Mouse (Mus musculus) cortical plate, adult 2 months (tissue): ENCODE measurements around the gene Nat9. TPM values are rescaled to one million over a fixed set of nuclear protein-coding genes. Genes with fewer than 3 reads are reported as not detected.

Experiments used
- H3K27ac ChIP-seq: fragments of 200-500 bp; 2 replicates; pipeline ENCODE4 v1.5.1; 2012; ENCODE audit warnings: low read length, control low read depth, inconsistent platforms; ENCODE audit not compliant: insufficient read depth
- H3K4me1 ChIP-seq: fragments of 200-500 bp; 2 replicates; pipeline ENCODE4 v1.6.1; 2011; ENCODE audit warnings: low read length; ENCODE audit not compliant: control insufficient read depth, insufficient read depth
- H3K4me3 ChIP-seq: fragments of 200-500 bp; 2 replicates; pipeline ENCODE4 v1.5.1; 2011; ENCODE audit warnings: mild to moderate bottlenecking, low read length, control low read depth; ENCODE audit not compliant: insufficient read depth
- CTCF ChIP-seq: fragments of 200-500 bp; IDR thresholded peaks from 2 replicates; pipeline ENCODE4 v1.5.1; 2011; ENCODE audit warnings: mild to moderate bottlenecking, control low read depth, low read length; ENCODE audit not compliant: insufficient read depth; ENCODE audit errors: extremely low read depth
- POLR2A ChIP-seq: fragments of 200-500 bp; IDR thresholded peaks from 2 replicates; pipeline ENCODE4 v1.6.1; 2011; ENCODE audit warnings: mild to moderate bottlenecking, low read length, control low read depth; ENCODE audit not compliant: insufficient read depth; ENCODE audit errors: extremely low read depth
- polyA plus RNA-seq: library from polyadenylated mRNA; depleted of rRNA; stranded (reverse); fragments of >200 nt; gene quantifications from 2 replicates; pipeline ENCODE4 v1.2.3, GENCODE M21; 2012; rRNA removed

Nat9 gene
- 40.9 and 43.2 TPM in 2 replicates for polyA plus RNA-seq

GRCm38 (mm10) chr11:115187693-115188092 is at the start of gene Nat9:
TSS of gene Nat9 (minus strand) at chr11:115187859.
- TF ChIP-seq POLR2A (no peak), CTCF (no peak)
- H3K4me1 ChIP-seq, result peaks cover 3% of the 10 kb centered on the region
- peak within 1 kb of the TSS; percentile 84 for H3K4me3 ChIP-seq
- peak within 1 kb of the TSS; percentile 38; the same call in 1 of the 2 replicates for H3K27ac ChIP-seq

- H3K27ac ChIP-seq, result no peak overlapping the region
- no peak for TF ChIP-seq POLR2A
- TF ChIP-seq CTCF, result no peak
- H3K4me3 ChIP-seq, result no peak overlapping the region
- H3K4me1 ChIP-seq, result no peaks in the 10 kb centered on the region
Observed at GRCm38 (mm10) chr11:115236570-115236969, 48.9 kb upstream of the Nat9 start.

DNA sequence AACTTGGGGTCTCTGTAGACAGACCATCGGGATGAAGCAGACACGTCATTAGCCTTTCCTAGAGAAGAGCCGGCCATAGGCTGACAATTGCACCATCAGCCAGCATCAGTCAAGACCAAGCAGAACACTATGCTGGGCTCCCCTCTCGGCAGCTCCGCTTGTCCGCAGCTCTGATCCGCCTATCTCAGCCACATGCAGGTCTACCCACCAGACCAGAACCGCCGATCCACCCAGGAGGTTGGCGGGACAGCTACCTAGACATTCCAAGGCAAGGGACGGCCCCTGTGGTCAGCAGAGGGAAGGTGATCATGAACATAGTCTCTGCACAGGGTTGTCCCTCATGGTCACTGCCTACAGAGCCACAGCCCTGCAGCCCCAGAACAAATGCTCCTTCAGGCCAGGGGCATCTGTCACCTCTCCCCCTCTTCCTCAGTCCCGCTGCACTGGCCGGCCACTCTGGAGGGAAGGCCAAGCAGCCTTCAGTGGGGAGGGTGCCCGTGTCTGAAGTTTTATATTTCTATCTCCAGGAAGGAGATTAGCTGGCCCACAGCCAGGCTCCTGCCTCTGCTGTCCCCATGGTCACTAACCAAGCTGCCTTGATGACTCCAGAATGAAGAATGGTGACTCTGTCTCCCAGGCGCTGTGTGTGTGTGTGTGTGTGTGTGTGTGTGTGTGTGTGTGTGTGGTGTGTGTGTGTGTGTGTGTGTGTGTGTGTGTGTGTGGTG is 46.8 kb upstream of the Nat9 start:
- H3K4me3 ChIP-seq, result no peak overlapping the region
- peak overlapping the region; percentile 82 for H3K27ac ChIP-seq
- no peak for TF ChIP-seq POLR2A
- TF ChIP-seq CTCF, result no peak
- H3K4me1 ChIP-seq, result no peaks in the 10 kb centered on the region

DNA sequence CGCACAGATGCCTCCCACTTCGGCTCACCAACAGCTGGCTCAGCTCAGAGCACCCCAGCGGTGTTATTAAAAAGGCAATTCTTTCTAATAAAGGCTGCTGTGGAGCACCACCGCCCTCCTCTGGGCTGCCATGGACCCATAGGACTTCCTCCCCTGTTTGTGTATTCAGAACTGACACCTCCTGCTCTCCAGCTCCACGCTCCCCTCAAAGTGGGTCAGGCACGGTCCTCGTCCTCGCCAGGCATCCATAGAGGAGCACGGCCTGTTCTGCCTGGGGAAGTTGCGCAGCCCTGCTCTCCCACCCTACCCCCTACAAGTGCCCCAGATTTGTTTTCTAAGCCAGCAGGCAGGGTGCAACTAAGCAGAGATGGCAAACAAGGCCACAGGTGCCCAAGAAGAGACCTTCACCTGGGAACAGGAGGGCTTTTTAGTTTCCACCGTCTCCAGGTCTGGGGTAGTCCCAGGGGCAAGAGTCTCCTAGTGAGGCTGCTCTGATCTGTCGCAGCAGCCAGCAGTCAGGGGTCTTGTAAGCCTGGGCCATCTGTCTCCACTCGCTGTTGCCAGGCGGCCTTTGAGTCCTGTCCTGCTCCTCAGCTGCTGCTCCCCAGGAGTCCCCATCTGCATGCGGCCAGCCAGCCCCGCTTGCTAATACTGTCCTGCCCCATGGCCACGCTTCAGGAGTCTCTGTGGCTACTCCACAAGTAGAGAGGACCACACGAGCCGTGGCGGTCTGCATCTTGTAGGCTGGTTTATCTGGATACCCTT is 46.0 kb upstream of the Nat9 start:
- Histone ChIP-seq H3K4me3 (no peak overlapping the region), H3K4me1 (no peaks in the 10 kb centered on the region), H3K27ac (peak overlapping the region; percentile 82)
- TF ChIP-seq POLR2A (no peak), CTCF (peak; percentile 35)

DNA sequence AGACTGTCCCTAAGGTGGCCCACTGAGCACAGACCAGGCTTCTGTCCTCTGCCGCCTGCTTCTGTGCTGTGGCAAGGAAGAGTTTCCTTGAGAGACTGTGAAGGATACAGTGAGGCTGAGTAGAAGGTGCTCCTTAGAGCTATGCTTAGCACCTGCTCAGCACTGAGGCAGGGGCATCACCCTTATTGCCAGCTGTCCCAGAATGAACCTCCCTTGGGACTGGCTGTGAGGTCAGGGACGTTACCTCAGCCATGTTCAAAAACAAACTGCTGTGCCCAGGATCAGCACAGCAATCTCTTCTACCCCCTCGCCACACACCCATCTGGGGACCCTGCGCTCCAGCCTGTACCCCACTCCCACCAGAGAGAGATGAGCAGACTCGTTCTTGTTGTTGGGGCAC is 45.2 kb upstream of the Nat9 start:
- no peak for TF ChIP-seq CTCF
- no peak for TF ChIP-seq POLR2A
- 0 out of 2 replicates have a peak overlapping the region, but pooled peaks have one; percentile 43 for H3K27ac ChIP-seq
- no peaks in the 10 kb centered on the region for H3K4me1 ChIP-seq
- H3K4me3 ChIP-seq, result no peak overlapping the region

- TF ChIP-seq CTCF (no peak), POLR2A (no peak)
- Histone ChIP-seq H3K27ac (no peak overlapping the region), H3K4me1 (0 out of 2 replicates have a peak, but pooled peaks cover 2% of the 10 kb centered on the region), H3K4me3 (no peak overlapping the region)
Observed at GRCm38 (mm10) chr11:115231924-115232323, 44.3 kb upstream of the Nat9 start.

- no peak for TF ChIP-seq POLR2A
- TF ChIP-seq CTCF, result no peak
- no peak overlapping the region for H3K4me3 ChIP-seq
- 0 out of 2 replicates have a peak, but pooled peaks cover 2% of the 10 kb centered on the region for H3K4me1 ChIP-seq
- peak overlapping the region; percentile 64; the same call in 1 of the 2 replicates for H3K27ac ChIP-seq
Observed at GRCm38 (mm10) chr11:115231168-115231915, 43.7 kb upstream of the Nat9 start.

DNA sequence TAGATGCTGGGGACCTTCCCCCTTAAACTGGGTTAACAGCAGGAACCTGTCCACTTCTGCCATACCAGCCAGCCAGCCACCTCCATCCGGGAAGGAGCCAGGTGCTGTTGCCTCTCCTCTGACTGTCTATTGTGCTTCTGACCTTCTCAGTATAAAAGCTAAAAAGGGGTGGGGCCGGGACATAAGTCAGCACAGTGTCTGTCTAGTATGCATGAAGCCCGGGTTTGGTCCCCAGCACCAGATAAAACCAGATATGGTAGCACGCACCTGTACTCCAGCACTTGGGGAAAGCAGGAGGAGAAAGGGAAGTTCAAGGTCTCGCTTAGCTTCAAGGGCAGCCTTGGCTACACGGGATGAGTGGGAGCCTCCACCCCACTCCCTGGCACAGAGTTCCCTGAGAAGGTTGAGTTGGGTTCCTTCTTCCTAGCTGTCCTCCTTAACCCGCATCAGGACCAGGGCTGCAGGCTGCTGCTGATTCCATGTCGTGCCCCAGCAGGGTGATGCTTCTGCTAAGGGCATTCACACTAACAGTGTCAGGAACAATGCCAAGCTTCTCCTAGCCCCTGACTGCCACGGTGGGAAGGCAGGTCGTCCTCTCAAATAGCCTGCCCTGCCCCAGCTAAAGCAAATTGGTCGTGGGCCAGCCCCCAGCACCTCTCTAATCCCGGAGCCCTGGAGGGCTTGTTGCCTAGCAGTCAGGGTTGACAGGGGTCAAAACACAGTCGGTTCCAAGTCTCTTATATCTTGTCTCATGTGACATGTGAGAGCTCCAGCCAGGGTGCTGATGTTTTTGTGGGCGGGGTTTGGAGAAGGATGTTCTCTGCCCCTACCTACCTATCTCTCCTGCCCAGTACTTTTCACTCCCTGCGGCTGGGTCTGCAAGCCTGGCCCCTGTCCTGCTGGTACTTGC is 41.6 kb upstream of the Nat9 start:
- Histone ChIP-seq H3K27ac (no peak overlapping the region), H3K4me3 (no peak overlapping the region), H3K4me1 (0 out of 2 replicates have a peak, but pooled peaks cover 2% of the 10 kb centered on the region)
- TF ChIP-seq POLR2A (no peak), CTCF (no peak)
